Mouse (Mus musculus) neural tube, embryonic 12.5 days (tissue): ENCODE results near the gene Il18rap. TPM values are rescaled to one million over a fixed set of nuclear protein-coding genes. Genes with fewer than 3 reads are reported as not detected.
A peak's percentile ranks its signal among the peaks of the same experiment; 100 is the strongest.

Experiments used
- ATAC-seq: fragments of 200-750 bp; cut with Nextera tagmentation; 2 replicates; pipeline ENCODE4 v1.8.0; 2017; ENCODE audit warnings: low read depth, mild to moderate bottlenecking, moderate TSS enrichment, moderate library complexity; ENCODE audit not compliant: low FRiP score
- H3K27ac ChIP-seq: fragments of 300-500 bp; sonication (generic); 2 replicates; pipeline ENCODE4 v1.5.1; 2016
- H3K27me3 ChIP-seq: fragments of 300-500 bp; sonication (generic); replicated peaks from 2 replicates; pipeline ENCODE4 v1.6.1; 2016; ENCODE audit warnings: mild to moderate bottlenecking
- H3K36me3 ChIP-seq: fragments of 300-500 bp; sonication (generic); 2 replicates; pipeline ENCODE4 v1.6.1; 2016; ENCODE audit warnings: mild to moderate bottlenecking
- H3K4me1 ChIP-seq: fragments of 300-500 bp; sonication (generic); 2 replicates; pipeline ENCODE4 v1.6.1; 2016
- H3K4me2 ChIP-seq: fragments of 300-500 bp; sonication (generic); replicated peaks from 2 replicates; pipeline ENCODE4 v1.6.1; 2016; ENCODE audit warnings: mild to moderate bottlenecking
- H3K4me3 ChIP-seq: fragments of 300-500 bp; sonication (generic); 2 replicates; pipeline ENCODE4 v1.5.1; 2016
- H3K9ac ChIP-seq: fragments of 300-500 bp; sonication (generic); 2 replicates; pipeline ENCODE4 v1.6.1; 2016; ENCODE audit warnings: mild to moderate bottlenecking
- H3K9me3 ChIP-seq: fragments of 300-500 bp; sonication (generic); 2 replicates; pipeline ENCODE4 v1.6.1; 2016; ENCODE audit warnings: mild to moderate bottlenecking
- WGBS: fragments of 180-500 bp; shearing (Covaris S2); methylation state at CpG from one replicate; pipeline ENCODE4 v1.1.7; 2016; 5-methylcytosine and 5-hydroxymethylcytosine counted together
- polyA plus RNA-seq: library from polyadenylated mRNA; unstranded; fragments of >200 nt; fragmentation: Nextera tagmentation; extraction: Ambion mirVana; gene quantifications from 2 replicates; pipeline ENCODE4 v1.2.1, GENCODE M21; 2016

Gene Il18rap
- polyA plus RNA-seq, 1 experiment from 2014 or later, result 0.14 TPM

DNA sequence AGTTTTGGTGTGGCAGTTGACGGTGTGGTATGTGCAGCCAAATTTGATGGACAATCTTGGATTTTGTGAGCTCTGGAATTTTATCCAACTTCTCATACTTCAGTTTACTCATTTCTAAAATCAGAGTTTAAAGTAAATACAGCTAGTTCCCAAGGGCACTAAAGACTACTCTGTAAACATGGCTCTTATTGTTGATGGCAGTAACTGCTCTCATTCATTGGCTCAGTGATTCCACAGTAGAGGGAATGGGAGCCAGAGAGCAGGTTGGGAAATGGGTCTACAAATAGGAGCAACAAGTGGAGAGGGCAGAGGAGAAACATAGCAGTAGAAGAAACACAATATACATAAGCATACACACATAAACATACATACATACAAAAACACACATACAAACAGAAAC, 15.5 kb upstream of the Il18rap start:
- WGBS, result 97% methylated on average over 1 of the region's 1 CpGs

DNA sequence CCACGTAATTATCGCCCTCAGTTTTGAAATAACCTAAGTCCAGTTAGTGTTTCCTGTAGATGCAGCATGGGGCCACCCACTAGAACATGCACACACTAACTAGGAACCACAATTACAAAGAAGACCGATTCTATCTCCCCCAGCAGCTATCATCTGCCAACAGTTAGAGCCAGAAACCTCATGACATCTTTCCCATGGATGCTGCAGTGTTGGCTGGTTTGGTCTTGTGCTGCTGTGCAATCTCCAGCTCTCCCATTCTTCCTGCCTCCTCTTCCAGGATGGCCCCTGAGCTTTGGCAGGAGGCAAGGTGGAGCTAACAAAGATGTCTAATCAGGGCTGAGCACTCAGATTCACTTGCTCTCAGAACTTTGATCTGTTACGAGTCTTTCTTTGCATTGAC, 14.0 kb upstream of the Il18rap start:
- no peak for ATAC-seq
- Histone ChIP-seq H3K27ac (no peak overlapping the region), H3K4me1 (no peaks in the 10 kb centered on the region), H3K36me3 (no peaks in the 10 kb centered on the region), H3K9ac (no peak overlapping the region), H3K4me3 (no peak overlapping the region), H3K27me3 (no peaks in the 10 kb centered on the region), H3K4me2 (no peak overlapping the region), H3K9me3 (no peaks in the 10 kb centered on the region)
- 92% methylated on average over 4 of the region's 4 CpGs for WGBS

More for the DNA sequence above, 15.5 kb upstream of the Il18rap start:
- Histone ChIP-seq H3K9ac (no peak overlapping the region), H3K9me3 (no peaks in the 10 kb centered on the region), H3K4me2 (no peak overlapping the region), H3K27me3 (no peaks in the 10 kb centered on the region), H3K36me3 (no peaks in the 10 kb centered on the region), H3K27ac (no peak overlapping the region), H3K4me3 (no peak overlapping the region), H3K4me1 (no peaks in the 10 kb centered on the region)
- ATAC-seq, result no peak

DNA sequence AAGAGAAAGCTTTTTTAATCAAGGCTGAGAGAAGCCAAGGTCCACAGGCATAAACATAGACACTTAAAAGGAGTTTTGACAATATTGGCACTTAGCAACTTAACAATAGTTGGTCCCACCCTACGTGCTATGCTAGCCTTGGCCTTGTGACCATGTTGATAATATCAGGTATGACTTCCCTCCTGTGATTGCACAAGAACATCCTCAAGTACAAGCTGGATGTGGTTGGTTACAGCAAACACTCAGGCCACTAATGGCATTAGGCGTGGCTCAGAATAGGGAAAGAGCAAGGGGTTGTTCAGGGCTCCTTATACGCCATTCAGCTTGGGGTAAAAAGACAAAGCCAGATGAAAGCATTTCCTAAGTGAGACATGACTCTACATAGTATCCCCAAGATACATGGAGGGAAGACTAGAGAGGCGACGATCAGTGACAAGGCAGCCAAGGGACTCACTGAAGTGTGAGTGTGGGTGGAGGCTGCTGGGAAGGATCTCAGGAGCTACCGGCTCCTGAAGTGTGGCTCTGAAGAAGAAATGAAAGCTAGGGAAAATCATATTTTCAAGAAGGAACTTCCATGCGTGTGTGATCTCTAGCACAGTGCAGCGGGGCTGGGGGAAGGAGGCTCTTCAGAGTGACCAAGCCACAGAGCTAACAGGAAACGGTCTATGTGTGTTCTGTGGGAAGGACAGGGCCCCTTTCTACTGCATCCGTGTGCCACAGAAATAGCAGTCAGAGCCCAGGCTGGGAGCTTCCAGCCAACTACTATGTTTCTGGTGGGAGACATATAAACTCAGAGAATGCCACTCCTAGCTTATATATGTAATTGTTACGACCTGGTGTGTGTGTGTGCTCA, 13.4 kb upstream of the Il18rap start:
- H3K27ac ChIP-seq, result no peak overlapping the region
- 93% methylated on average over 11 of the region's 11 CpGs for WGBS
- no peak overlapping the region for H3K9ac ChIP-seq
- no peaks in the 10 kb centered on the region for H3K36me3 ChIP-seq
- no peaks in the 10 kb centered on the region for H3K4me1 ChIP-seq
- H3K9me3 ChIP-seq, result no peaks in the 10 kb centered on the region
- H3K4me2 ChIP-seq, result no peak overlapping the region
- no peaks in the 10 kb centered on the region for H3K27me3 ChIP-seq
- no peak for ATAC-seq
- no peak overlapping the region for H3K4me3 ChIP-seq

DNA sequence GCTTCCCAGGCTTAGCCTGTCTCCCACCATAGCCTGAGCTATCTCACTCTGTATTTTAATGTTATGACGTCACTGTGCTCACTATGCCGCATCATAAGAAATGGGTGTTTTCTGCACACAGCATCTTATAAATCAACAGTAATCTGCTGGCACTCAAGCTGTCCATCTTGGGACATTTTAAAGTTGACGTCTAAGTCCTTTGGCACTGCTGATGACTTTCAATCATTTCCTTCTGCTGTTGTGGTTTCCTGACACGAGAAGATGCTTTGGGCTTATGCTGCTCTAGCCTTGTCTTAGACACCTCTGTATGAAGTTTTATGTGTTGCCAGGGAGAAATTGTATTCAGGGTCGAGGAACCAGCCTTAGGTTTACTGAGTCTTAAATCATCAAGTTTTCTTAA, 10.6 kb upstream of the Il18rap start:
- 86% methylated on average over 5 of the region's 5 CpGs for WGBS
- Histone ChIP-seq H3K9me3 (no peaks in the 10 kb centered on the region), H3K4me2 (no peak overlapping the region), H3K36me3 (no peaks in the 10 kb centered on the region), H3K9ac (no peak overlapping the region), H3K27me3 (no peaks in the 10 kb centered on the region), H3K27ac (no peak overlapping the region), H3K4me3 (no peak overlapping the region), H3K4me1 (no peaks in the 10 kb centered on the region)
- ATAC-seq, result no peak

DNA sequence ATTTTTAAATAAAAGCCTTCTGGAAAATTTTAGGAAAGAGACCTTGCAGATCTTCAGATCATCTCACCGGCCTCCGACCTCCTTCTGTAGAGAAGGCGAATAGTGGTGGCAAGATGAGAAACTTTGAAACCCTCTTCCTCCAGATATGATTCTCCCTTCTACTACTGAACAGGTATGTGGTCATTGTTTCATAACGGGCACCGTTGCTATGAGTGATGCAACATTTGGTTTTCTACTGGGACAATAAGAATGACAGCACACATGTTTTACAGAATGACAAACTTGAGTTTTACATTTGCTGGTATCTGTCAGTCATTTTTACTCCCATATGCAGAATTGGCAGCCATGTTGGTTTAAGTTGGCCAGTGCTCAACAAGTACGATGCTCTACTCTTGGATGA, 1.2 kb downstream of the Il18rap start:
- WGBS, result 94% methylated on average over 6 of the region's 6 CpGs
- no peak overlapping the region for H3K27ac ChIP-seq
- no peak overlapping the region for H3K9ac ChIP-seq
- H3K4me3 ChIP-seq, result no peak overlapping the region
- ATAC-seq, result no peak
- no peaks in the 10 kb centered on the region for H3K36me3 ChIP-seq
- no peaks in the 10 kb centered on the region for H3K9me3 ChIP-seq
- H3K4me1 ChIP-seq, result no peaks in the 10 kb centered on the region
- H3K27me3 ChIP-seq, result no peaks in the 10 kb centered on the region
- H3K4me2 ChIP-seq, result no peak overlapping the region

DNA sequence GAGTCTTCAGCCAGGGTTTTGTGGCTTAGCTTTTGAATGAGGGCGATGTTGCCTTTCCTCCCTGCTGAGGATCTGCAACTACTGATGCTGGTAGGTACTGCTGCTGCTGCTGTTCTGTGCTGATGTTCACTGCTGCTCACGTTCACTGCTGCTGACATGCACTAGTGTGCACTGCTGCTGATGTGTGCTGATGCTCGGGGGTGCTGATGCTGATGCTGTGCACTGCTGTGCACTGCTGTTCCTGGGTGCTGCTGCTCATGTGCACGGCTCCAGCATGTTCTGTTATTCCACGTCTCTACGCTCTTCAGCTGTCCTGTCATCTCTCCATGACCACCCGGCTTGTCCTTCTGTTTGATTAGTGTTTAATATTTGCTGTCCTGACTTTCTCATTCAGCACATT, 7.8 kb downstream of the Il18rap start:
- no peak overlapping the region for H3K9ac ChIP-seq
- H3K4me2 ChIP-seq, result no peak overlapping the region
- no peak for ATAC-seq
- no peaks in the 10 kb centered on the region for H3K27me3 ChIP-seq
- no peak overlapping the region for H3K27ac ChIP-seq
- H3K4me3 ChIP-seq, result no peak overlapping the region
- no peaks in the 10 kb centered on the region for H3K9me3 ChIP-seq
- no peaks in the 10 kb centered on the region for H3K36me3 ChIP-seq
- H3K4me1 ChIP-seq, result no peaks in the 10 kb centered on the region
- WGBS, result 88% methylated on average over 7 of the region's 7 CpGs

DNA sequence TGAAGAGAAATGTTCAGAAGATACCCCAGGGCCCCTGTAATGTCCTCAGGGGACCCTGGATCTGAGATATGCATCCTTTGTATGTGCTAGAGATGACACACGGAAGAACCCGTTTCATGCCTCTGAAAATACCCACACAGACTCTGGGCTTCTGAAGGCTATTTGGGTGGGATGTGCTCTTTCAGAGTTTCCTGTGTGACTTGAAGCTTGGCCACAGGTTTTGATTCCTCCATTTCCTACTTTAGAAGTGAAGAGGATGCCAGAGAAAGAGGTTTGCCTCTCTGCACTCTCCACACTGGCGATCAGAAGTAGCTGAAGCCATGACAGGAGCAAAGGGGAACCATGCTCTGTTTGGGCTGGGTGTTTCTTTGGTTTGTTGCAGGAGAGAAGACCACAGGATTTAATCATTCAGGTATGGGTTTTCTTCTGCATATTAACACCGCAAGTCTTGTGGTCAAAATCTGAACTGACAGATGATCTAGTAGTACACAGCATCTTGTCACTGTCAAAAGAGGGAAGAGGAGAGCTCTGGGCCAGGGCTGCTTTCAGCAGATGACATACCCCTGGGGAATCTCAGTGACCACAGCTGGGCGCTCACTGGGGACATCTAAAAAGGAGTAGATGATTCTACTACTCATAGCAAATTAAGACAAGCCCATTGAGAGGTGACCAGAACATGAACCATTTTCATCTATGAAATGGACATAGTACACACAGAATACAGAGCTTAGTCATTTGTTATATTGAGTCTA, 9.0 kb downstream of the Il18rap start:
- Histone ChIP-seq H3K36me3 (no peaks in the 10 kb centered on the region), H3K4me3 (no peak overlapping the region), H3K9ac (no peak overlapping the region), H3K27ac (no peak overlapping the region), H3K4me2 (no peak overlapping the region), H3K4me1 (no peaks in the 10 kb centered on the region), H3K27me3 (no peaks in the 10 kb centered on the region), H3K9me3 (no peaks in the 10 kb centered on the region)
- ATAC-seq, result no peak
- 91% methylated on average over 5 of the region's 5 CpGs for WGBS

DNA sequence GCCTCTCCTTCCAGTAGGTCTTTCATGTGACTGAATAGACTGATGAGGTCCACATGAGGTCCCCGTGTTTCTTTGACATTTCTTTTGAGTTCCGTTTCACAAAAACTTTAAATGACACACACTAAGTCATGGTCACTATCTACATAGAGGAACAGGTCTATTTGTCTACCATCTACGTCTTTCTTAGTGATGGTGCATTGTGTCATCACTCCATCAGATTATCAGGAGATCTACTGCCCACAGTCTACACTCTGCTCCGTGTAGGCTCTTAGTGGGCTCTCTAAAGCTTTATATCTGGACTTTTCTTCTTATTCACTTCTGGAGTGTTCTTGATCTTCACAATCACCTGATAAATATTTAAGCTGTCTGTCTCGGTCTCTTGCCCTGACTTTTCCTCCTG, 14.1 kb downstream of the Il18rap start:
- no peak overlapping the region for H3K27ac ChIP-seq

DNA sequence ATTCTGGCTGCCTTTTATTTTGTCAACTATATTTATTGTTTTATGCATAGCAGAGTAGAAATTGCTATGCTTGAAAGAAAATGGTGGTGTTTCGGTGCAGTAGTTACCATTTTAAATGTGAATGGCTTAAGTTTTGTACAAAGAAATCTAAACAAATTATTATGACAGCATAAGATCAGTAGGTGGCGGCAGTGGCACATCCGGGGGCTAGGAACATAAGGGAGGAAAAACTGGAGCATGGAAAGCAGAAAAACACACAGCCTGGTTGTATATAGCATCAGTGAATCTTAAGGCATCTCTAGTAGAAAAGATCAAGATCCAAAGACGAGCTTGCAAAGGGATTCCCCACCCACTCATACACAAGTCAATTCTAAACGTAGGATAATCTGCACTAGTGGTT, 22.4 kb downstream of the Il18rap start:
- ATAC-seq, result no peak

More for the DNA sequence above, 14.1 kb downstream of the Il18rap start:
- no peak overlapping the region for H3K4me3 ChIP-seq
- H3K9ac ChIP-seq, result no peak overlapping the region
- no peaks in the 10 kb centered on the region for H3K9me3 ChIP-seq
- no peaks in the 10 kb centered on the region for H3K36me3 ChIP-seq
- no peaks in the 10 kb centered on the region for H3K4me1 ChIP-seq
- 92% methylated on average over 5 of the region's 5 CpGs for WGBS
- no peak overlapping the region for H3K4me2 ChIP-seq
- H3K27me3 ChIP-seq, result no peaks in the 10 kb centered on the region
- ATAC-seq, result no peak

DNA sequence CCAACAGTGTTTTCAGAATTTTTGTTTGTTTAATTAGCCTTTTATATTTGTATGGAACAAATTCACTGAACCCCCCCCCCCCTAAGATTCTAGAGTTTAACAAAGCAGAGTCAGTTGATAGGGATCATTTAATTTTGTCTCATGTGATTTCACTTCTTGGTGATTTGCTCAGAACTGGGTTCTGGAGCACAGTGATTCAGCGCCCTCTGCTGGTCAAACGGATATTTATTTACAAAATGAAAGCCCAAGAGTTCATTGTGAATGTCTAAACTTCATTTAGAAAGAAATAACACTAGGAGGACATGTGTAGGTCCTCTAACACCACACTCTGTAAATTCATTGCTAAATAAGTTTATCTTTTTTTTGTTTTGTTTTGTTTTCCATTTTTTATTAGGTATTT, 29.5 kb downstream of the Il18rap start:
- WGBS, result 0% methylated on average over 2 of the region's 2 CpGs
- H3K4me1 ChIP-seq, result no peaks in the 10 kb centered on the region

More for the DNA sequence above, 22.4 kb downstream of the Il18rap start:
- Histone ChIP-seq H3K4me1 (no peaks in the 10 kb centered on the region), H3K36me3 (no peaks in the 10 kb centered on the region), H3K4me3 (no peak overlapping the region), H3K9me3 (no peaks in the 10 kb centered on the region), H3K4me2 (no peak overlapping the region), H3K27ac (no peak overlapping the region), H3K27me3 (no peaks in the 10 kb centered on the region), H3K9ac (no peak overlapping the region)
- 82% methylated on average over 5 of the region's 5 CpGs for WGBS

DNA sequence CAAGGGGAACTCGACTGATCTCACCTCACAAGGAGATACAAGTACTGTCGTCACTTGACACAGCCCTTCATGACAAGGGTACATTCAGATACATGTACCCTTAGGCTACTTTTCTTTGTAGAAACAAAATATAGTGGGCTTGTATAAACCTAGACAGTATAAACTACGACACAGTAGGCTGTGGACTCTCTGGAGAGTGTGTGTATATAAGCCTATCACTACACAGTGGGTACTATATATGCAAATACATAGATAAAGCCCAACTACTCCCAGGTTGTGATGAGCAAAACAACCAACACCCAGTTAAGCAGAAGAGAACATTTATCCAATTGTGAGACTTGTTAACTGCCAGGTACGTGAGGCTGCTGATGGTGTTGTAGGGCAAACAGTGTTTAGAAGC, 31.5 kb downstream of the Il18rap start:
- no peak for ATAC-seq
- Histone ChIP-seq H3K9ac (no peak overlapping the region), H3K27ac (no peak overlapping the region), H3K36me3 (no peaks in the 10 kb centered on the region), H3K27me3 (no peaks in the 10 kb centered on the region), H3K9me3 (no peaks in the 10 kb centered on the region), H3K4me1 (no peaks in the 10 kb centered on the region), H3K4me3 (no peak overlapping the region), H3K4me2 (no peak overlapping the region)
- 86% methylated on average over 4 of the region's 4 CpGs for WGBS

More for the DNA sequence above, 29.5 kb downstream of the Il18rap start:
- Histone ChIP-seq H3K4me2 (no peak overlapping the region), H3K27ac (no peak overlapping the region), H3K27me3 (no peaks in the 10 kb centered on the region), H3K9ac (no peak overlapping the region), H3K36me3 (no peaks in the 10 kb centered on the region), H3K4me3 (no peak overlapping the region), H3K9me3 (no peaks in the 10 kb centered on the region)
- no peak for ATAC-seq

DNA sequence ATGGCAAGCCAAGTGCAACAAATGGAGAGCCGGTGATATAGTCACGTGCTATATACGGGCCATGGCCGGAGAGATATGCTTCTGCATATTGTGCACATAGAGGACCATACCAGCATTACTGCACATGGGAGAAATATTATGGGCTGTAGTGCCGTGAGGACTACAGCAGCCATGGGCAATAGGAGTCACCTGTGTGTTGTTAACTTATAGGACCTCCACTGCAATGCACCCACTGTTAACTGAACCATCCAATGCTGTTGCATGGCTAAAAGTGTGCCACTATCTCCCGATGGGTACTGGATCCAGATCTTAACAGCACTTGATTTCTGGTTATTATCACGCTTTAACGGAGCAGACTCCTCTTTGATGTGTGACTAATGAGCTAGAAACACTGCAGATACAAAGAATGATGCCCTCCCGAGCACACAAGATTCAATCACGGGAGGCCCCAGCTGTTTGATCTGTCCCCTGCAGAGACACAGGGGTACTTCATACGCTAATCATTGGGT, 32.0 kb downstream of the Il18rap start:
- 56% methylated on average over 11 of the region's 11 CpGs for WGBS
- Histone ChIP-seq H3K9ac (no peak overlapping the region), H3K9me3 (no peaks in the 10 kb centered on the region), H3K27me3 (no peaks in the 10 kb centered on the region), H3K36me3 (no peaks in the 10 kb centered on the region), H3K4me3 (no peak overlapping the region), H3K4me2 (0 out of 2 replicates have a peak overlapping the region, but pooled peaks have one; percentile 7), H3K27ac (no peak overlapping the region), H3K4me1 (no peaks in the 10 kb centered on the region)
- peak; percentile 73 for ATAC-seq
